Mouse (Mus musculus): Measurements from ENCODE around the gene Poll. TPM values are rescaled to one million over a fixed set of nuclear protein-coding genes. Genes with fewer than 3 reads are reported as not detected.
"Not testable (repeated sequence)": the region's sequence is repeated elsewhere in the genome, so short reads cannot be mapped to it uniquely, and the experiment has no call there.

Gene Poll
- polyA plus RNA-seq, 1 experiment from 2014 or later: 16.4 TPM

DNA sequence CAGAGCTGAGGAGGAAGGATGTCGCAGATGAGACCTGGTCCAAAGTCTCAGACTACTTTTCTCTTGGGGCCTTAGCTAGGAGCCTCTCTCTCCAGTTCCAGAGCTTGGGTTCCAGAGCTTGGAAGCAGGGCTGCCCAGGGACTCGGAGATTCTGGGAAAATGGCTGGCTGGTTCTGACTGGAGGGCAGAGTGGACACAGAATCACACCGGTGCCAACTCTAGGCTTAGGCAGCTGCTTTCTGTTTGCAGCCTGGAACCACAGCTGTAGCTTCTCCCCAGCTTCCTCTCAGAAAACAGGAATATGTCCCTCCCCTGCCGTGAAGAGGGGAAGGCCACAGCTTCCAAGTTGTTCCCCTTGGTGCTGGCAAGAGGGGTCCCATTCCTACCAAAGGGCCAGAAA lies 10.4 kb downstream of the Poll start:
- H3K27me3 ChIP-seq (ENCODE audit: control insufficient read depth, insufficient read depth, low read length): peaks cover 6% of the 10 kb centered on the region
- H3K27ac ChIP-seq (ENCODE audit: low read depth, low read length): no peak overlapping the region
- DNase-seq (ENCODE audit: low spot score) (no peak), ATAC-seq (ENCODE audit: low FRiP score) (no peak)
- no peak overlapping the region for H3K4me3 ChIP-seq (ENCODE audit: low read depth, low read length)
- WGBS: 85% methylated on average over 4 of the region's 4 CpGs
- no peaks in the 10 kb centered on the region for H3K36me3 ChIP-seq (ENCODE audit: control insufficient read depth, insufficient read depth, low read length)
- no peaks in the 10 kb centered on the region for H3K9me3 ChIP-seq (ENCODE audit: control insufficient read depth, low read length)
- no peak overlapping the region for H3K4me2 ChIP-seq (replicated peaks; ENCODE audit: low read depth, low read length)
- no peak overlapping the region for H3K9ac ChIP-seq (ENCODE audit: low read depth, low read length)
- H3K4me1 ChIP-seq (replicated peaks; ENCODE audit: control insufficient read depth, insufficient read depth, low read length): no peaks in the 10 kb centered on the region

GRCm38 (mm10) chr19:45549128-45549915 lies 11.0 kb downstream of the Poll start:
- no peak for ATAC-seq (ENCODE audit: low FRiP score)
- Histone ChIP-seq H3K27me3 (ENCODE audit: control insufficient read depth, insufficient read depth, low read length) (peaks cover 6% of the 10 kb centered on the region), H3K27ac (ENCODE audit: low read depth, low read length) (no peak overlapping the region), H3K4me1 (replicated peaks; ENCODE audit: control insufficient read depth, insufficient read depth, low read length) (0 out of 2 replicates have a peak, but pooled peaks cover 5% of the 10 kb centered on the region), H3K4me2 (replicated peaks; ENCODE audit: low read depth, low read length) (no peak overlapping the region), H3K4me3 (ENCODE audit: low read depth, low read length) (no peak overlapping the region), H3K9ac (ENCODE audit: low read depth, low read length) (no peak overlapping the region), H3K9me3 (ENCODE audit: control insufficient read depth, low read length) (no peaks in the 10 kb centered on the region), H3K36me3 (ENCODE audit: control insufficient read depth, insufficient read depth, low read length) (no peaks in the 10 kb centered on the region)
- DNase-seq (ENCODE audit: low spot score): no peak
- WGBS: 78% methylated on average over 23 of the region's 23 CpGs

GRCm38 (mm10) chr19:45548196-45548595 lies 12.1 kb downstream of the Poll start:
- H3K36me3 ChIP-seq (ENCODE audit: control insufficient read depth, insufficient read depth, low read length); ATAC-seq (ENCODE audit: low FRiP score); H3K4me1 ChIP-seq (replicated peaks; ENCODE audit: control insufficient read depth, insufficient read depth, low read length); H3K9ac ChIP-seq (ENCODE audit: low read depth, low read length); H3K4me2 ChIP-seq (replicated peaks; ENCODE audit: low read depth, low read length); H3K9me3 ChIP-seq (ENCODE audit: control insufficient read depth, low read length); DNase-seq (ENCODE audit: low spot score); H3K27ac ChIP-seq (ENCODE audit: low read depth, low read length); H3K4me3 ChIP-seq (ENCODE audit: low read depth, low read length): not testable (repeated sequence)
- H3K27me3 ChIP-seq (ENCODE audit: control insufficient read depth, insufficient read depth, low read length): peaks cover 17% of the 10 kb centered on the region

DNA sequence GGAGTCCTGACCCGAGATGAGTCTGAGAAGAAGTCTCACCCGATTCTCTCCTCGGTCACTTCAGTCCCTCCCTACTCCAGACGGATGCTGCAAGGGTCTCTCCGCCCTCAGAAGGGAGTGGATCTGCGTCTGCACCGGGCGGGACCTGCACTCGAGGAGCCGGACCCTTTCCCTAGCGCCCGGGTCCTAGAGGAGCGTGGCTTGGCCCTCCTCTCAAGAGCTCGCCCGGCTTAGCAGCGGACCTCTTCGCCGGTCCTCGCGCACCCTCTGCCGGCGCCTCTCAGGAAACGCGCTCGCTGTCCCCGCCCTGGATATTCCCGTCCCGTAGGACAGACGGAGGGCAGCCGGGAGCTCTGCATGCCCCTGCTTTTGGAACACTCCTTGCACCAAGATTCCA lies 15.4 kb downstream of the Poll start:
- peak overlapping the region; percentile 31 for H3K4me3 ChIP-seq (ENCODE audit: low read depth, low read length)
- H3K36me3 ChIP-seq (ENCODE audit: control insufficient read depth, insufficient read depth, low read length): no peaks in the 10 kb centered on the region
- H3K9ac ChIP-seq (ENCODE audit: low read depth, low read length): peak overlapping the region; percentile 37; the same call in 1 of the 2 replicates
- H3K4me2 ChIP-seq (replicated peaks; ENCODE audit: low read depth, low read length): peak overlapping the region; percentile 60
- WGBS: under 1% methylated on average over 30 of the region's 30 CpGs
- no peaks in the 10 kb centered on the region for H3K9me3 ChIP-seq (ENCODE audit: control insufficient read depth, low read length)
- DNase-seq (ENCODE audit: low spot score) (peak; percentile 89), ATAC-seq (ENCODE audit: low FRiP score) (peak; percentile 59)
- peaks cover 14% of the 10 kb centered on the region for H3K4me1 ChIP-seq (replicated peaks; ENCODE audit: control insufficient read depth, insufficient read depth, low read length)
- H3K27me3 ChIP-seq (ENCODE audit: control insufficient read depth, insufficient read depth, low read length): peaks cover 45% of the 10 kb centered on the region
- 0 out of 2 replicates have a peak overlapping the region, but pooled peaks have one; percentile 4 for H3K27ac ChIP-seq (ENCODE audit: low read depth, low read length)

DNA sequence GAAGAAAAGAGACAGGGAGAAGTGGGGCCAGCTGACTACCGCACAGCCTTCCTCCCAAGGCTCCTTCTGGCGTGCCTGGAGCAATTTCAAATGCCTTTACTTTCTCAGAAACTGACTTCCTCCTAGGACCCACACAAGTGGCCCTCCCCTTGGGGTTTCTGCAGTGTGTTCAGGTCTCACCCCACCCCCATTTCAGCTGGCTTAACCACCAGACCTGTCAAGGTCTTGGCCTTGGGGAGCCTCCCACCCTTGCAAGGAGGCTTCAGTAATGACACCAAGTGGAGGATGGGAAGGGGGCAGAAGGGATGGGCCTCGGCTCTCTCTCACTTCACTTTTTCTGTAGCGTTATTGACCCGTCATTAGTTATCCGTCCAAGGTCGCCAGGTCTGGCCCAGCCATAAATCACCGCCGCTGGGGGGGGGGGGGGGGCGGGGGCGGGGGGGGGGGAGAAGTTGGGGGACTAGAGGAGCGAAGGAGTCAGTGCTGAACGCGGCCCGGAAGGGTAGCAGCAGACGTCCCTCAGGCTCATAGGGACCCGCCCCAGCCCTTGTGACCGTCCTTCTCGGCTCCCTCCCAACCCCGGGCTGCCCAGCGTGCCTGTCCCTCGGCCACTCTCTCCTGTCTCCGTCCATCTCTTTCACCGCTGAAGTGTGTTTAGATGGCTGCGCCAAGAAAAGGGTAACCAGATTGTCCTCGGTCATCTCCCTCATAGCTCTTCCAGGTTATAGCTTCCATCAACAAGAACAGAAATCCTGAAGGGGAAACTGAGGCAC lies 16.0 kb downstream of the Poll start:
- WGBS: 2% methylated on average over 18 of the region's 26 CpGs
- Histone ChIP-seq H3K27ac (ENCODE audit: low read depth, low read length) (0 out of 2 replicates have a peak overlapping the region, but pooled peaks have one; percentile 4), H3K36me3 (ENCODE audit: control insufficient read depth, insufficient read depth, low read length) (no peaks in the 10 kb centered on the region), H3K4me2 (replicated peaks; ENCODE audit: low read depth, low read length) (peak overlapping the region; percentile 60), H3K4me3 (ENCODE audit: low read depth, low read length) (peak overlapping the region; percentile 31), H3K27me3 (ENCODE audit: control insufficient read depth, insufficient read depth, low read length) (peaks cover 47% of the 10 kb centered on the region), H3K9ac (ENCODE audit: low read depth, low read length) (peak overlapping the region; percentile 37; the same call in 1 of the 2 replicates), H3K4me1 (replicated peaks; ENCODE audit: control insufficient read depth, insufficient read depth, low read length) (peaks cover 14% of the 10 kb centered on the region), H3K9me3 (ENCODE audit: control insufficient read depth, low read length) (no peaks in the 10 kb centered on the region)
- peak; percentile 43 for DNase-seq (ENCODE audit: low spot score)
- no peak for ATAC-seq (ENCODE audit: low FRiP score)

DNA sequence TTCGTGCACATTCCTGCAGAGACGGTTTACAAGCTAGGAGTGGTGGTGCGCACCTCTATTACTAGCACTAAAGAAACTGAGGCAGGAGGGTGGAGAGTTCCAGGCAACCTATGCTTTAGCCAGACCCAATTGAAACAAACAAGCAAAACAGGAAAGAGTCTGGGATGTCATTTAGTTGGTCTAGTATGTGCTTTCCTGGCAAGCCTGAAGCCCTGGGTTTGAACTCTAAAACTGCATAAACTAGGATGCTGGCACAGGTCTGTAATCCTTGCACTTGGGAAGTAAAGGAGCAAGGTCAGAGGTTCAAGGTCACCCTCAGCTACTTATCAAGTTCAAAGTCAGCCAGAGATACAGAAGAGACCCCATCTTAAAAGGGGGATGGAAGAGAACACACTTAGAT lies 18.3 kb downstream of the Poll start:
- peak overlapping the region; percentile 42 for H3K9ac ChIP-seq (ENCODE audit: low read depth, low read length)
- peak overlapping the region; percentile 67 for H3K4me2 ChIP-seq (replicated peaks; ENCODE audit: low read depth, low read length)
- peaks cover 50% of the 10 kb centered on the region for H3K27me3 ChIP-seq (ENCODE audit: control insufficient read depth, insufficient read depth, low read length)
- no peaks in the 10 kb centered on the region for H3K9me3 ChIP-seq (ENCODE audit: control insufficient read depth, low read length)
- H3K36me3 ChIP-seq (ENCODE audit: control insufficient read depth, insufficient read depth, low read length): no peaks in the 10 kb centered on the region
- peak; percentile 30 for DNase-seq (ENCODE audit: low spot score)
- H3K4me3 ChIP-seq (ENCODE audit: low read depth, low read length): peak overlapping the region; percentile 35; the same call in 1 of the 2 replicates
- H3K27ac ChIP-seq (ENCODE audit: low read depth, low read length): peak overlapping the region; percentile 67
- WGBS: 13% methylated on average over 3 of the region's 3 CpGs
- H3K4me1 ChIP-seq (replicated peaks; ENCODE audit: control insufficient read depth, insufficient read depth, low read length): peaks cover 14% of the 10 kb centered on the region
- ATAC-seq (ENCODE audit: low FRiP score): no peak

DNA sequence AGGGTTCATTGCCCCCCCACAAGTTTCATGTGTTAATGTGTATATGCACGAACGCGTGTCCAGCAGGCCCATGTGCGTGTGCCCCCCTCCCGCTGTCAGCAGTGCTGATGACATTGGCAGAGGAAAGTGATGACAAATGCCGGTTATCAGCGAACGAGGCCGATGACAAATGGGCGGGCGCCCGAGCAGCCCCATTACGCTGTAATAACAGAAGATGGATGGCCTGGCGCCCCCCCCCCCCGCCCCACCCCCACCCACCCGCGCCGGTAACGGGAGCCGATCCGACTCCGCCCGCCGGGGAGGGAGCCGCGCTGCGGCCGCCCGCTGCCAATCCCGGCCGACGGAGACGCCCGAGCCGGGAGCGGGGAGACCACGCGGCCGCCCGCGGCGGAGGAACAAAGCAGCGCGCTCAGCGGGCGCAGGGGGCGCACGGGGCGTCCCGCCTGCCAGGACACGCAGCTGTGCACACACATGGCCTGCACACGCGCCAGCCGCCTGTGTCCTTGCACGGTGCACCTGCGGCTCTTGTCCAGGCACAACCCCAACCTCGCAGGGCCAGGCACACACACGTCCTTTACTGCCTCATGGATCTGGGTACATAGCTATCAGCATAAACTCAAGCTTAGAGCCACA lies 18.8 kb downstream of the Poll start:
- under 1% methylated on average over 29 of the region's 58 CpGs for WGBS

DNA sequence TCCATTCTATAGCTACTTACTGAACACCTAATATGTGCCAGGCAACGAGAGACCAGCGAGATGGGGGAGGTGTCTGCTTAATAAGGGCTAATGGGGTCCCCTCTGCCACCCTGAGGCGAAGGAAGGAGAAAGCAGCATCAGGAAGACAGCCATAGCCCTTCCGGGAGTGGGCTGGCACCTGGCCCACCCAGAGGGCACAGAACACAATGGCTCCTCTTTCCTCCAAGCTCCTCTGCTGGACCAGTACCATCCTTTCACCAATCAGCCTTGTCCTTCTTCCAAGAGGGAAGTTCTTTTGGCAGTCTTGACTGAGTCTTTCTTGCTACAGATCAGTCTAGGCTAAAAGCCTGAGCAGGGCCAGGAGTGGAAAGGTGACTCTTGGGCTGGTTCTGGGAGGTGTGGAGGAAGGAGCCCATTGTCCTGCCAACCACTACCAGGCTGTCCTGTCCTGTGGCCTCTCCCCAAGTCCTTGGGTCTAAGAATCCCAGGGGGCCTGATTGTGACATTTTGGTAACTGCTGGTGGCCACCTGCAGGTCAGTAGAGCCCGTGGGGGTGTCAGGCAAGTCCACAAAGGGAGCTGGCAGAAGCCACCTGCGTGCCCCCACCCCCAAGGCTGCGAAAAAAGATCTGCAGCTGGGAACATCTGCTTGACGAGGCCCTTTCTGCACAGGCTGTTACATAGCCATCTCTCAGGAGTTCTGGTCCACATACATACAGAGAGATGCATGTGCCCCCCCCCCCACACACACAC lies 19.5 kb downstream of the Poll start:
- ATAC-seq (ENCODE audit: low FRiP score) (no peak), DNase-seq (ENCODE audit: low spot score) (no peak)
- Histone ChIP-seq H3K27me3 (ENCODE audit: control insufficient read depth, insufficient read depth, low read length) (peaks cover 46% of the 10 kb centered on the region), H3K4me2 (replicated peaks; ENCODE audit: low read depth, low read length) (peak overlapping the region; percentile 67), H3K9me3 (ENCODE audit: control insufficient read depth, low read length) (no peaks in the 10 kb centered on the region), H3K4me3 (ENCODE audit: low read depth, low read length) (peak overlapping the region; percentile 35), H3K4me1 (replicated peaks; ENCODE audit: control insufficient read depth, insufficient read depth, low read length) (peaks cover 14% of the 10 kb centered on the region), H3K27ac (ENCODE audit: low read depth, low read length) (peak overlapping the region; percentile 19; the same call in 1 of the 2 replicates), H3K36me3 (ENCODE audit: control insufficient read depth, insufficient read depth, low read length) (no peaks in the 10 kb centered on the region), H3K9ac (ENCODE audit: low read depth, low read length) (peak overlapping the region; percentile 42)
- 26% methylated on average over 8 of the region's 8 CpGs for WGBS

More for the DNA sequence above, 18.8 kb downstream of the Poll start:
- Histone ChIP-seq H3K27ac (ENCODE audit: low read depth, low read length) (peak overlapping the region; percentile 67), H3K4me3 (ENCODE audit: low read depth, low read length) (peak overlapping the region; percentile 35), H3K27me3 (ENCODE audit: control insufficient read depth, insufficient read depth, low read length) (peaks cover 50% of the 10 kb centered on the region), H3K36me3 (ENCODE audit: control insufficient read depth, insufficient read depth, low read length) (no peaks in the 10 kb centered on the region), H3K4me2 (replicated peaks; ENCODE audit: low read depth, low read length) (peak overlapping the region; percentile 67), H3K9me3 (ENCODE audit: control insufficient read depth, low read length) (no peaks in the 10 kb centered on the region), H3K9ac (ENCODE audit: low read depth, low read length) (peak overlapping the region; percentile 42), H3K4me1 (replicated peaks; ENCODE audit: control insufficient read depth, insufficient read depth, low read length) (peaks cover 14% of the 10 kb centered on the region)
- ATAC-seq (ENCODE audit: low FRiP score) (peak; percentile 57), DNase-seq (ENCODE audit: low spot score) (peak; percentile 81)
